ENCODE assay signal across 9 mouse cellular contexts in the genomic region with DNA sequence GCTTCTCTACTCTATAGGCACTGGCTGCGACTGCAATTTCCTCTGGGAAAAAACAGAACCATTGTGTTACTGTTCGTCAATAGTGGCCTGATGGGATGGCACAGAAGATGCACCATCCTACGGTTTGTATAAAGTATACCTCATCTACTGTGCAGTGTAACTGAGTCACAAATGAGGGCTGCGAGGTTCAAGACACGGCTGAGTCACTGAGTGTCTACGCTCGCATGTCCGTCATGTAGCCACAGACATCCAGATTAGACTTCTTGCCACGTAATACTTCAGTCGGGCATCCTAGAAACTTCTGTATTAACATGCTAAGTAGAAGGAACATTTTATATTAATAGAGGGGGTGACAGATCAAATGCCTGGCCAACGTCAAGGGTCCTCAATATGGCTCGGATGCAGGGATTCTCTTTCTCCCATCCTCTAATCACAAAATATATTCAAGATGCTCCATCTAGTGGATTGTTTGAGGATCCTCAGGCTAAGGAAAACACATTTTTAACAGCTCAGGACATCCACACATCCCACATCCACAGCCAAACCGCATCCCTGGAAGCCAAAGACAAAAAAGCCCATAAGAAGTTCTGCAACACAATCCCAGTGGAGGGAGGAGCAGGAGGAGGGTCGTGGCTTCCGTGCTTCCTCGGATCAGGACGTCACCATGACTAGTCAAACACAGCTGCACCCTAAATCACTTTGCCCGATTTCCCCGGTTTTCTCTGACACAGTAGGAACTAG. TPM values are rescaled to one million over a fixed set of nuclear protein-coding genes. Genes with fewer than 3 reads are reported as not detected.
DNase-seq lines count a peak whose midpoint lies in the region; ATAC-seq and TF ChIP-seq lines count a peak whose summit lies in the region.
"Had no signal": no experiment of that assay in that cellular context is flagged by ENCODE, and none has a peak within 500 bp of the region (broad histone marks: within the 10 kb centered on the region; RNA-seq: fewer than 3 reads in every experiment).

No protein-coding gene starts in this region.

- DNase-seq in kidney, adult 2 months = peak; percentile 27
- no peak for DNase-seq in kidney, postnatal 25 days
- DNase-seq in MEL (ENCODE audit: low read depth, low spot score) = no peak
- peak; percentile 64 for DNase-seq in forebrain, embryonic 14.5 days (ENCODE audit: low spot score)
- DNase-seq in right cerebral cortex, postnatal 14 days = no peak
- no peak for DNase-seq in left cerebral cortex, adult 18-20 months (ENCODE audit: low spot score in 2 of 2)
- DNase-seq: layer of hippocampus, postnatal 36 days had no signal

- peak; percentile 29 for TF ChIP-seq CTCF in kidney, adult 2 months (conservative IDR thresholded peaks at IDR 0.05; ENCODE audit: insufficient read depth, insufficient read length, low read depth, low read length)
- peak in 1 of 3 experiments; percentile 28; a peak in 2 of 6 replicates for TF ChIP-seq CTCF in MEL (IDR thresholded peaks at IDR 0.05 in 2 of 3, conservative IDR thresholded peaks at IDR 0.05 in 1 of 3; ENCODE audit: control insufficient read depth in 1 of 3, insufficient read depth in 1 of 3, low read depth in 2 of 3, low read length in 3 of 3, poor library complexity in 1 of 3, severe bottlenecking in 1 of 3)

- H3K79me2 ChIP-seq in MEL (ENCODE audit: control insufficient read depth, insufficient read depth, low read length, poor library complexity) = no peaks in the 10 kb centered on the region

- TF ChIP-seq POLR2A in kidney, adult 2 months (IDR thresholded peaks at IDR 0.05; ENCODE audit: low read depth, low read length) = no peak
- no peak for TF ChIP-seq POLR2A in MEL (IDR thresholded peaks at IDR 0.05; ENCODE audit: control insufficient read depth in 1 of 2, insufficient read depth in 1 of 2, low read depth in 1 of 2, low read length in 2 of 2, poor library complexity in 1 of 2)

- peak; percentile 61; the same call in 1 of the 2 replicates for ATAC-seq in forebrain, embryonic 14.5 days
- peak; percentile 70 for ATAC-seq in midbrain, embryonic 15.5 days (replicated peaks)
- no peak for ATAC-seq in inflammation-experienced regulatory T-cells, adult 6 months

- H3K9ac ChIP-seq in MEL (ENCODE audit: control insufficient read depth, low read depth, low read length, poor library complexity, severe bottlenecking) = no peak overlapping the region
- H3K9ac ChIP-seq in forebrain, embryonic 14.5 days (ENCODE audit: low read length) = no peak overlapping the region
- H3K9ac ChIP-seq in midbrain, embryonic 15.5 days = no peak overlapping the region

- no peak overlapping the region for H3K4me3 ChIP-seq in kidney, adult 2 months (ENCODE audit: insufficient read depth, low read depth, low read length)
- no peak overlapping the region for H3K4me3 ChIP-seq in MEL (ENCODE audit: control insufficient read depth in 1 of 2, insufficient read depth in 1 of 2, low read depth in 2 of 2, low read length in 2 of 2)
- H3K4me3 ChIP-seq in forebrain, embryonic 14.5 days (ENCODE audit: low read depth, low read length) = no peak overlapping the region
- no peak overlapping the region for H3K4me3 ChIP-seq in midbrain, embryonic 15.5 days

- no peaks in the 10 kb centered on the region for H3K27me3 ChIP-seq in kidney, adult 2 months (replicated peaks; ENCODE audit: control insufficient read depth, insufficient read depth, low read length)
- no peaks in the 10 kb centered on the region for H3K27me3 ChIP-seq in MEL (ENCODE audit: control insufficient read depth in 1 of 2, insufficient read depth in 2 of 2, low read length in 2 of 2)
- H3K27me3 ChIP-seq in forebrain, embryonic 14.5 days (replicated peaks; ENCODE audit: control insufficient read depth, insufficient read depth, low read length) = no peaks in the 10 kb centered on the region
- H3K27me3 ChIP-seq in midbrain, embryonic 15.5 days (replicated peaks) = no peaks in the 10 kb centered on the region

- H3K4me1 ChIP-seq in kidney, adult 2 months (ENCODE audit: control insufficient read depth, insufficient read depth, low read length) = peaks cover 3% of the 10 kb centered on the region; the same call in 1 of the 2 replicates
- H3K4me1 ChIP-seq in MEL (ENCODE audit: control insufficient read depth in 1 of 2, insufficient read depth in 2 of 2, low read length in 2 of 2) = peaks cover 5 to 6% of the 10 kb centered on the region in 2 experiments; a peak in 2 of 4 replicates
- no peaks in the 10 kb centered on the region for H3K4me1 ChIP-seq in forebrain, embryonic 14.5 days (ENCODE audit: control insufficient read depth, insufficient read depth, low read length)
- H3K4me1 ChIP-seq in midbrain, embryonic 15.5 days = no peaks in the 10 kb centered on the region

- H3K9me3 ChIP-seq in MEL (replicated peaks; ENCODE audit: insufficient read depth, low read length) = no peaks in the 10 kb centered on the region
- H3K9me3 ChIP-seq in forebrain, embryonic 14.5 days (replicated peaks; ENCODE audit: control insufficient read depth, low read length) = no peaks in the 10 kb centered on the region
- no peaks in the 10 kb centered on the region for H3K9me3 ChIP-seq in midbrain, embryonic 15.5 days

- no peak for TF ChIP-seq EP300 in MEL (IDR thresholded peaks at IDR 0.05; ENCODE audit: low read depth in 1 of 2, low read length in 2 of 2)

- WGBS in kidney, adult 2 months = 55% methylated on average over 19 of the region's 19 CpGs
- 69% methylated on average over 19 of the region's 19 CpGs for WGBS in forebrain, embryonic 14.5 days
- 66% methylated on average over 19 of the region's 19 CpGs for WGBS in midbrain, embryonic 15.5 days

- no peak overlapping the region for H3K4me2 ChIP-seq in forebrain, embryonic 14.5 days (ENCODE audit: low read length)
- H3K4me2 ChIP-seq in midbrain, embryonic 15.5 days = no peak overlapping the region

- H3K36me3 ChIP-seq in kidney, adult 2 months (ENCODE audit: control insufficient read depth, insufficient read depth, low read length) = no peaks in the 10 kb centered on the region
- peaks cover 0 to 3% of the 10 kb centered on the region in 2 experiments; a peak in 2 of 4 replicates for H3K36me3 ChIP-seq in MEL (ENCODE audit: control insufficient read depth in 1 of 2, insufficient read depth in 2 of 2, low read length in 2 of 2)
- no peaks in the 10 kb centered on the region for H3K36me3 ChIP-seq in forebrain, embryonic 14.5 days (ENCODE audit: control insufficient read depth, insufficient read depth, low read length)
- no peaks in the 10 kb centered on the region for H3K36me3 ChIP-seq in midbrain, embryonic 15.5 days (replicated peaks)

- peak; percentile 28 for TF ChIP-seq RAD21 in MEL (IDR thresholded peaks at IDR 0.05; ENCODE audit: low read depth, low read length)

- H3K27ac ChIP-seq in kidney, adult 2 months (ENCODE audit: insufficient read depth, low read depth, low read length) = no peak overlapping the region
- no peak overlapping the region for H3K27ac ChIP-seq in MEL (ENCODE audit: control insufficient read depth, low read depth, low read length)
- no peak overlapping the region for H3K27ac ChIP-seq in forebrain, embryonic 14.5 days (ENCODE audit: low read depth, low read length)
- H3K27ac ChIP-seq in midbrain, embryonic 15.5 days = no peak overlapping the region

TF ChIP-seq in MEL, 35 proteins besides CTCF, POLR2A, EP300 and RAD21:
- TF ChIP-seq CHD2 (IDR thresholded peaks at IDR 0.05; ENCODE audit: low read length) (no peak), BHLHE40 (IDR thresholded peaks at IDR 0.05; ENCODE audit: borderline replicate concordance, low read depth, low read length) (no peak), MAZ (IDR thresholded peaks at IDR 0.05; ENCODE audit: low read depth, low read length) (no peak), TAL1 (IDR thresholded peaks at IDR 0.05; ENCODE audit: low read length) (no peak)
TF ChIP-seq in MEL: peak in this region for 0.

RNA-seq across cellular contexts. Expression of gene Dock9, which starts 44.8 kb away (rescaled TPM):
- 41.9 and 50.7 TPM in 2 replicates for polyA plus RNA-seq in kidney, adult 2 months (2012; rRNA removed)
- 5.6 and 6.3 TPM in 2 replicates for total RNA-seq in MEL (2012; rRNA removed)
- polyA plus RNA-seq in MEL (2012; ENCODE audit: insufficient read depth in 1 of 2, insufficient read length in 2 of 2, low read depth in 1 of 2, low replicate concordance in 2 of 2, missing spikeins in 1 of 2) = 1 to 10 TPM in 1 of 2 experiments, not detected in 1; 9.4 TPM
- polyA plus RNA-seq in forebrain, embryonic 14.5 days (2014; fragmentation: Nextera tagmentation; extraction: Ambion mirVana) = 8.5 and 12.6 TPM in 2 replicates
- 12.9 and 14.5 TPM in 2 replicates for polyA plus RNA-seq in midbrain, embryonic 15.5 days (2015; fragmentation: Nextera tagmentation; extraction: Ambion mirVana)
- 1 to 10 TPM; 1.7 to 7.9 (median 3.9) TPM for polyA plus RNA-seq in inflammation-experienced regulatory T-cells, adult 6 months (2017; shearing (Covaris generic))
- 10 to 100 TPM; 72.2 to 76.3 TPM for total RNA-seq in left cerebral cortex, adult 18-20 months (2021)

Comparison
In these comparisons a context has a peak if more than half of its experiments do, and no peak if none do; other contexts are left out.
1. DNase-seq: peak in kidney, adult 2 months (single experiment) and forebrain, embryonic 14.5 days (single experiment); none in kidney, postnatal 25 days (0 of 2), MEL (single experiment), right cerebral cortex, postnatal 14 days (single experiment) and left cerebral cortex, adult 18-20 months (0 of 2).